Mouse (Mus musculus) C2C12 (cell line): ENCODE measurements around the gene Exoc3.

ENCODE experiments used
- CEBPB ChIP-seq: IDR thresholded peaks from one replicate; pipeline ENCODE4 v1.6.1; 2011; ENCODE audit warnings: low read depth, mild to moderate bottlenecking, control low read depth, moderate library complexity
- CTCF ChIP-seq: IDR thresholded peaks from one replicate; pipeline ENCODE4 v1.5.1; 2011; ENCODE audit not compliant: control insufficient read depth, insufficient read depth, insufficient read length
- MAX ChIP-seq: IDR thresholded peaks from one replicate; pipeline ENCODE4 v1.6.1; 2011; ENCODE audit warnings: mild to moderate bottlenecking, control low read depth
- MYOD1 ChIP-seq: IDR thresholded peaks from one replicate; pipeline ENCODE4 v1.6.1; 2011; ENCODE audit warnings: low read depth; ENCODE audit not compliant: control insufficient read depth, insufficient read length
- MYOG ChIP-seq: IDR thresholded peaks from one replicate; pipeline ENCODE4 v1.6.1; 2011; ENCODE audit not compliant: control insufficient read depth, insufficient read length; ENCODE audit errors: extremely low read depth
- USF1 ChIP-seq: IDR thresholded peaks from one replicate; pipeline ENCODE4 v1.6.1; 2011; ENCODE audit warnings: low read depth, mild to moderate bottlenecking, control low read depth, moderate library complexity

DNA sequence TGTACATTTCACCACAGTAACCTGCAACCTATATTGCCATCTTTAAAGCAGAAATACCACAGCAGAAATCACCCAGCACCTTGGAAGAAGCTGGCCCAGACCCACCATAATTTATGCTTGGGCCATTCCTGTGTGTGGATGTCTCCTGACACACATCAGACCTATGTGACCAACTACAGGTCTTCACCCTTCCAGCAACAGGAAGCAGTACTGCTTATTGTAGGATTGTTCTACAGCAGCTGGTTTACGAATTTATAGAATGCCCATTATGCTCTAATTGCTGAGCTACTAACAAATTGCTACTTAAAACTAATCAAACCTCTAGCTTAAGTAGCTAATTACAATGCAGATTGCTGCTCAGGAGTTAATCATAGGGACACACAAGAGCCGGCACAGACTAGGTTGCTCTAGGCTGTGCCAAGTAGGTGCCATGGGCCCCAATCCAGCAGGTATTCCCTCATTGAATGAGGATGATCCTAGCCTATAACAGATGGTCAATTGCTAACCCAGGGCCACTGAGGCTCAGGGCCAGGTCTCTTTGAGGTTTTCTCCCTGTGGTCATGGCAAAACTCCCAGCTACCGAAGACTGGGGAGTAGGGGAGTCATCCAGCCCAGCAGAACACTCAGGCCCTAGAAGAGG is 62.4 kb downstream of the Exoc3 start:
- TF ChIP-seq USF1, result no peak
- no peak for TF ChIP-seq CTCF
- no peak for TF ChIP-seq MAX
- TF ChIP-seq CEBPB, result no peak
- TF ChIP-seq MYOG, result no peak
- no peak for TF ChIP-seq MYOD1
